Mouse (Mus musculus) liver, postnatal 0 days (tissue): Measurements from ENCODE around the gene Synm. TPM values are rescaled to one million over a fixed set of nuclear protein-coding genes. Genes with fewer than 3 reads are reported as not detected.

ENCODE experiments used
- ATAC-seq: fragments of 200-750 bp; cut with Nextera tagmentation; 2 replicates; pipeline ENCODE4 v1.8.0; 2017; ENCODE audit warnings: mild to moderate bottlenecking, moderate library complexity
- DNase-seq: peaks from one replicate; pipeline ENCODE4 v3.0.0-alpha.2; 2016
- H3K27ac ChIP-seq: fragments of 300-500 bp; sonication (generic); 2 replicates; pipeline ENCODE4 v1.5.1; 2014; ENCODE audit warnings: antibody characterized with exemption, moderate library complexity, mild to moderate bottlenecking, low read depth
- H3K27me3 ChIP-seq: fragments of 300-500 bp; sonication (generic); 2 replicates; pipeline ENCODE4 v1.6.1; 2014; ENCODE audit warnings: low read length, control low read depth, mixed read lengths; ENCODE audit not compliant: insufficient read depth
- H3K36me3 ChIP-seq: fragments of 300-500 bp; sonication (generic); replicated peaks from 2 replicates; pipeline ENCODE4 v1.6.1; 2014; ENCODE audit warnings: mild to moderate bottlenecking, control low read depth, low read length, moderate library complexity, mixed read lengths; ENCODE audit not compliant: insufficient read depth
- H3K4me1 ChIP-seq: fragments of 300-500 bp; sonication (generic); 2 replicates; pipeline ENCODE4 v1.6.1; 2014; ENCODE audit warnings: antibody characterized with exemption, mild to moderate bottlenecking, control low read depth; ENCODE audit not compliant: insufficient read depth
- H3K4me2 ChIP-seq: fragments of 300-500 bp; sonication (generic); 2 replicates; pipeline ENCODE4 v1.6.1; 2014; ENCODE audit warnings: low read depth, mild to moderate bottlenecking, low read length, moderate library complexity, mixed read lengths
- H3K4me3 ChIP-seq: fragments of 300-500 bp; sonication (generic); 2 replicates; pipeline ENCODE4 v1.5.1; 2014; ENCODE audit warnings: low read depth, low read length
- H3K9ac ChIP-seq: fragments of 300-500 bp; sonication (generic); replicated peaks from 2 replicates; pipeline ENCODE4 v1.6.1; 2014; ENCODE audit warnings: mild to moderate bottlenecking, moderate library complexity
- H3K9me3 ChIP-seq: fragments of 300-500 bp; sonication (generic); 2 replicates; pipeline ENCODE4 v1.6.1; 2016; ENCODE audit warnings: mild to moderate bottlenecking, control low read depth, low read length, mixed read lengths
- CTCF ChIP-seq: sonication (generic); IDR thresholded peaks from 2 replicates; pipeline ENCODE4 v1.5.1; 2016; ENCODE audit warnings: antibody characterized with exemption, low read depth
- EP300 ChIP-seq: IDR thresholded peaks from 2 replicates; pipeline ENCODE4 v1.6.1; 2016; ENCODE audit warnings: antibody characterized with exemption, low read depth, mild to moderate bottlenecking
- WGBS: fragments of 180-500 bp; shearing (Covaris S2); extraction: QIAGEN DNeasy Blood & Tissue Kit; methylation state at CpG from one replicate; pipeline ENCODE4 v1.1.7; 2014; ENCODE audit not compliant: insufficient replicate concordance; 5-methylcytosine and 5-hydroxymethylcytosine counted together
- polyA plus RNA-seq: library from polyadenylated mRNA; unstranded; fragments of >200 nt; fragmentation: Nextera tagmentation; extraction: Ambion mirVana; gene quantifications from 2 replicates; pipeline ENCODE4 v1.2.1, GENCODE M21; 2015

Gene Synm
- polyA plus RNA-seq, 1 experiment from 2014 or later = 0.09 TPM

GRCm38 (mm10) chr7:67740382-67740781 lies 19.2 kb downstream of the Synm start:
- 75% methylated on average over 4 of the region's 4 CpGs for WGBS
- Histone ChIP-seq H3K9ac (no peak overlapping the region), H3K4me1 (no peaks in the 10 kb centered on the region), H3K9me3 (no peaks in the 10 kb centered on the region), H3K27me3 (no peaks in the 10 kb centered on the region), H3K4me2 (no peak overlapping the region), H3K27ac (0 out of 2 replicates have a peak overlapping the region, but pooled peaks have one; percentile 39), H3K36me3 (no peaks in the 10 kb centered on the region), H3K4me3 (no peak overlapping the region)
- DNase-seq (no peak), ATAC-seq (peak; percentile 40; the same call in 1 of the 2 replicates)
- TF ChIP-seq CTCF (no peak), EP300 (no peak)

- 68% methylated on average over 4 of the region's 4 CpGs for WGBS
- ATAC-seq = no peak
- no peaks in the 10 kb centered on the region for H3K9me3 ChIP-seq
Observed at GRCm38 (mm10) chr7:67732276-67732675, 27.3 kb downstream of the Synm start.

GRCm38 (mm10) chr7:67730431-67731110 lies 29.0 kb downstream of the Synm start:
- Histone ChIP-seq H3K4me2 (no peak overlapping the region), H3K27me3 (no peaks in the 10 kb centered on the region), H3K27ac (no peak overlapping the region), H3K4me3 (no peak overlapping the region), H3K36me3 (peaks cover 5% of the 10 kb centered on the region; the same call in 1 of the 2 replicates), H3K4me1 (no peaks in the 10 kb centered on the region), H3K9ac (no peak overlapping the region), H3K9me3 (no peaks in the 10 kb centered on the region)
- no peak for ATAC-seq
- DNase-seq = no peak
- 54% methylated on average over 5 of the region's 5 CpGs for WGBS
- TF ChIP-seq CTCF (no peak), EP300 (no peak)

More at GRCm38 (mm10) chr7:67732276-67732675, 27.3 kb downstream of the Synm start:
- H3K4me3 ChIP-seq = no peak overlapping the region
- no peak for DNase-seq
- TF ChIP-seq EP300 (no peak), CTCF (no peak)
- no peak overlapping the region for H3K9ac ChIP-seq
- H3K27me3 ChIP-seq = no peaks in the 10 kb centered on the region
- no peaks in the 10 kb centered on the region for H3K4me1 ChIP-seq
- no peak overlapping the region for H3K4me2 ChIP-seq
- H3K27ac ChIP-seq = no peak overlapping the region
- H3K36me3 ChIP-seq = 0 out of 2 replicates have a peak, but pooled peaks cover 5% of the 10 kb centered on the region

- no peak overlapping the region for H3K9ac ChIP-seq
- no peak overlapping the region for H3K4me2 ChIP-seq
- ATAC-seq (no peak), DNase-seq (no peak)
- 79% methylated on average over 4 of the region's 4 CpGs for WGBS
- H3K36me3 ChIP-seq = peaks cover 5% of the 10 kb centered on the region; the same call in 1 of the 2 replicates
- no peaks in the 10 kb centered on the region for H3K9me3 ChIP-seq
- no peaks in the 10 kb centered on the region for H3K27me3 ChIP-seq
- H3K4me3 ChIP-seq = no peak overlapping the region
- no peaks in the 10 kb centered on the region for H3K4me1 ChIP-seq
- TF ChIP-seq CTCF = no peak
- no peak for TF ChIP-seq EP300
- H3K27ac ChIP-seq = no peak overlapping the region
Observed at GRCm38 (mm10) chr7:67728809-67729208, 30.7 kb downstream of the Synm start.

- TF ChIP-seq EP300 (no peak), CTCF (no peak)
- DNase-seq = no peak
- H3K36me3 ChIP-seq = peaks cover 5% of the 10 kb centered on the region; the same call in 1 of the 2 replicates
- no peaks in the 10 kb centered on the region for H3K9me3 ChIP-seq
- no peak overlapping the region for H3K4me2 ChIP-seq
- H3K9ac ChIP-seq = no peak overlapping the region
- WGBS = 70% methylated on average over 4 of the region's 4 CpGs
- no peaks in the 10 kb centered on the region for H3K27me3 ChIP-seq
- H3K27ac ChIP-seq = no peak overlapping the region
- ATAC-seq = no peak
- H3K4me1 ChIP-seq = no peaks in the 10 kb centered on the region
- no peak overlapping the region for H3K4me3 ChIP-seq
Observed at GRCm38 (mm10) chr7:67728203-67728602, 31.3 kb downstream of the Synm start.

- H3K9me3 ChIP-seq = no peaks in the 10 kb centered on the region
- H3K9ac ChIP-seq = no peak overlapping the region
- H3K36me3 ChIP-seq = peaks cover 5% of the 10 kb centered on the region; the same call in 1 of the 2 replicates
- DNase-seq = no peak
- H3K4me1 ChIP-seq = no peaks in the 10 kb centered on the region
- no peak overlapping the region for H3K4me3 ChIP-seq
- H3K27me3 ChIP-seq = no peaks in the 10 kb centered on the region
- ATAC-seq = no peak
- no peak overlapping the region for H3K27ac ChIP-seq
- whole genome bisulfite sequencing = 73% methylated on average over 9 of the region's 9 CpGs
- no peak overlapping the region for H3K4me2 ChIP-seq
- no peak for TF ChIP-seq CTCF
- no peak for TF ChIP-seq EP300
Observed at GRCm38 (mm10) chr7:67725016-67725415, 34.5 kb downstream of the Synm start.
